Mouse (Mus musculus): ENCODE data around the gene Ppp1r14a. TPM values are rescaled to one million over a fixed set of nuclear protein-coding genes. Genes with fewer than 3 reads are reported as not detected.

Gene Ppp1r14a
- total RNA-seq (2014; fragmentation: Nextera tagmentation) (not detected in 2 replicates), total RNA-seq (2017) (not detected in 2 replicates)

GRCm38 (mm10) chr7:29288942-29289638, at the start of gene Ppp1r14a:
Gene Ppp1r14a (plus strand): TSS chr7:29289308.
- ATAC-seq (replicated peaks; ENCODE audit: poor library complexity, severe bottlenecking) = peak; percentile 79

- ATAC-seq (replicated peaks; ENCODE audit: poor library complexity, severe bottlenecking) = peak; percentile 65
Observed at GRCm38 (mm10) chr7:29244732-29245416, 44.2 kb upstream of the Ppp1r14a start.

GRCm38 (mm10) chr7:29246015-29246414, 43.1 kb upstream of the Ppp1r14a start:
- ATAC-seq (replicated peaks; ENCODE audit: poor library complexity, severe bottlenecking) = no peak

GRCm38 (mm10) chr7:29246619-29247313, 42.3 kb upstream of the Ppp1r14a start:
- ATAC-seq (replicated peaks; ENCODE audit: poor library complexity, severe bottlenecking) = no peak

- ATAC-seq (replicated peaks; ENCODE audit: poor library complexity, severe bottlenecking) = peak; percentile 65
Observed at GRCm38 (mm10) chr7:29247314-29247700, 41.8 kb upstream of the Ppp1r14a start.

- peak; percentile 6; the same call in 1 of the 2 replicates for ATAC-seq (replicated peaks; ENCODE audit: poor library complexity, severe bottlenecking)
Observed at GRCm38 (mm10) chr7:29247706-29248105, 41.4 kb upstream of the Ppp1r14a start.

- peak; percentile 5; the same call in 1 of the 2 replicates for ATAC-seq (replicated peaks; ENCODE audit: poor library complexity, severe bottlenecking)
Observed at GRCm38 (mm10) chr7:29248261-29248841, 40.8 kb upstream of the Ppp1r14a start, which contains the start of gene 2200002D01Rik. Gene 2200002D01Rik (minus strand): TSS chr7:29248466.

- ATAC-seq (replicated peaks; ENCODE audit: poor library complexity, severe bottlenecking) = no peak
Observed at GRCm38 (mm10) chr7:29251166-29251565, 37.9 kb upstream of the Ppp1r14a start.

- peak; percentile 49; the same call in 1 of the 2 replicates for ATAC-seq (replicated peaks; ENCODE audit: poor library complexity, severe bottlenecking)
Observed at GRCm38 (mm10) chr7:29253842-29254241, 35.3 kb upstream of the Ppp1r14a start.

- no peak for ATAC-seq (replicated peaks; ENCODE audit: poor library complexity, severe bottlenecking)
Observed at GRCm38 (mm10) chr7:29255875-29256274, 33.2 kb upstream of the Ppp1r14a start.

GRCm38 (mm10) chr7:29257368-29257767, 31.7 kb upstream of the Ppp1r14a start:
- no peak for ATAC-seq (replicated peaks; ENCODE audit: poor library complexity, severe bottlenecking)

GRCm38 (mm10) chr7:29259781-29260730, 29.1 kb upstream of the Ppp1r14a start:
- no peak for ATAC-seq (replicated peaks; ENCODE audit: poor library complexity, severe bottlenecking)

- ATAC-seq (replicated peaks; ENCODE audit: poor library complexity, severe bottlenecking) = no peak
Observed at GRCm38 (mm10) chr7:29262151-29262550, 27.0 kb upstream of the Ppp1r14a start.

- ATAC-seq (replicated peaks; ENCODE audit: poor library complexity, severe bottlenecking) = no peak
Observed at GRCm38 (mm10) chr7:29263831-29264230, 25.3 kb upstream of the Ppp1r14a start.

- ATAC-seq (replicated peaks; ENCODE audit: poor library complexity, severe bottlenecking) = no peak
Observed at GRCm38 (mm10) chr7:29265636-29266035, 23.5 kb upstream of the Ppp1r14a start.

GRCm38 (mm10) chr7:29266931-29267330, 22.2 kb upstream of the Ppp1r14a start:
- no peak for ATAC-seq (replicated peaks; ENCODE audit: poor library complexity, severe bottlenecking)

GRCm38 (mm10) chr7:29270445-29270844, 18.7 kb upstream of the Ppp1r14a start:
- peak; percentile 37 for ATAC-seq (replicated peaks; ENCODE audit: poor library complexity, severe bottlenecking)

- ATAC-seq (replicated peaks; ENCODE audit: poor library complexity, severe bottlenecking) = no peak
Observed at GRCm38 (mm10) chr7:29271687-29272465, 17.2 kb upstream of the Ppp1r14a start.

GRCm38 (mm10) chr7:29276715-29277114, 12.4 kb upstream of the Ppp1r14a start:
- ATAC-seq (replicated peaks; ENCODE audit: poor library complexity, severe bottlenecking) = no peak

All from granulocyte monocyte progenitor cell, adult 5-6 weeks (primary cell).